Mouse (Mus musculus) layer of hippocampus, postnatal 14 days (tissue): ENCODE data around the gene Tex10. TPM values are rescaled to one million over a fixed set of nuclear protein-coding genes. Genes with fewer than 3 reads are reported as not detected.

Experiments used
- DNase-seq, 2 experiments: peaks; one replicate each; pipeline ENCODE4 v3.0.0; 2021 to 2022; ENCODE audit warnings: low spot score in 2 of 2, mixed read lengths in 1 of 2
- long read RNA-seq, 2 experiments: library from polyadenylated mRNA; stranded (forward); transcript quantifications; one replicate each; pipeline ENCODE4 v2.0.0; 2021
- total RNA-seq, 2 experiments: library from RNA; stranded (reverse); gene quantifications; 2 replicates each; pipeline ENCODE4 v1.2.3; 2021

Tex10 gene
- total RNA-seq, result 10 to 100 TPM; 22.5 to 26.6 TPM
- long read RNA-seq, experiment 1, partial matches to known transcripts, result 0 of 4 reads
- long read RNA-seq, experiment 1, other reads (novel, unspliced or antisense), result 1 of 4 reads
- long read RNA-seq, experiment 2, transcript Tex10-201 (15 exons, 3,102 nt), result major isoform, 7 of 14 reads
- long read RNA-seq, experiment 2, partial matches to known transcripts, result 5 of 14 reads
- long read RNA-seq, experiment 2, other reads (novel, unspliced or antisense), result 2 of 14 reads

GRCm38 (mm10) chr4:48472792-48473650 lies at the start of gene Tex10:
TSS of gene Tex10 (minus strand) at chr4:48473459.
- peak; percentile 82 to 86 for DNase-seq

- DNase-seq, result no peak
Measured at GRCm38 (mm10) chr4:48510861-48511260, 37.6 kb upstream of the Tex10 start.

GRCm38 (mm10) chr4:48492510-48492909 lies 19.3 kb upstream of the Tex10 start:
- DNase-seq, result no peak

GRCm38 (mm10) chr4:48491290-48491743 lies 18.1 kb upstream of the Tex10 start:
- no peak for DNase-seq

GRCm38 (mm10) chr4:48488916-48489315 lies 15.7 kb upstream of the Tex10 start:
- no peak for DNase-seq

GRCm38 (mm10) chr4:48481287-48481686 lies 8.0 kb upstream of the Tex10 start:
- DNase-seq, result no peak

- no peak for DNase-seq
Measured at GRCm38 (mm10) chr4:48473651-48474011, 372 bp upstream of the Tex10 start.

- no peak for DNase-seq
Measured at GRCm38 (mm10) chr4:48472052-48472791, 1.0 kb downstream of the Tex10 start.

GRCm38 (mm10) chr4:48470977-48471376 lies 2.3 kb downstream of the Tex10 start:
- no peak for DNase-seq

- no peak for DNase-seq
Measured at GRCm38 (mm10) chr4:48461060-48461459, 12.2 kb downstream of the Tex10 start.

GRCm38 (mm10) chr4:48458436-48458835 lies 14.8 kb downstream of the Tex10 start:
- DNase-seq, result no peak

GRCm38 (mm10) chr4:48454106-48454773 lies 19.0 kb downstream of the Tex10 start:
- no peak for DNase-seq

- DNase-seq, result no peak
Measured at GRCm38 (mm10) chr4:48428054-48428453, 45.2 kb downstream of the Tex10 start.

GRCm38 (mm10) chr4:48427413-48427812 lies 45.8 kb downstream of the Tex10 start:
- no peak for DNase-seq

- DNase-seq, result no peak
Measured at GRCm38 (mm10) chr4:48423738-48424137, 49.5 kb downstream of the Tex10 start.

GRCm38 (mm10) chr4:48422633-48423032 lies 50.6 kb downstream of the Tex10 start:
- DNase-seq, result no peak

- DNase-seq, result no peak
Measured at GRCm38 (mm10) chr4:48418831-48419468, 54.3 kb downstream of the Tex10 start.

GRCm38 (mm10) chr4:48415838-48416335 lies 57.4 kb downstream of the Tex10 start:
- no peak for DNase-seq

- DNase-seq, result no peak
Measured at GRCm38 (mm10) chr4:48413473-48413872, 59.8 kb downstream of the Tex10 start.

- peak; percentile 65 to 72 for DNase-seq
Measured at GRCm38 (mm10) chr4:48407350-48408039, 65.8 kb downstream of the Tex10 start.
